Mouse (Mus musculus): Measurements from ENCODE around the gene Camta1.

DNA sequence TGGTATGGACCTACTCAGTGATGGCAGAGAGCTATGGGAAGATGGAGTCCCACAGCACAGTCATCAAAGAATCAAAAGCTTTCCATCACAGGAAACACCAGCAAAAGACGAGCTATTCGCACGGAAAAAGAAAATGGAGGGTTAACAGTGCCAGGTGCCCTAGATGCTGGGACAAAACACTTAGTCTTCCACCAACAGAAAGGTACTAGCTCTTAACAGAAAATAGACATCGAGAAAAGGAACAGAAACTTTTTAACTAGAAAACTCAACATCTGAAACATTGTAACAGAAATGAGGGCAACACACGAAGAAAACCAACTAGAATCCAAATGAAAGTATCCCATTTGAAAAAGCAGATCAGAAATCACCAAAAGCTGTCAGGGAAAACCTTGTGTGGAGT, 881.5 kb downstream of the Camta1 start:
- no peak for TF ChIP-seq POLR2A (IDR thresholded peaks at IDR 0.05; ENCODE audit: extremely low read depth, insufficient read depth, low read length)
- no peak for TF ChIP-seq CTCF (IDR thresholded peaks at IDR 0.05; ENCODE audit: low read depth, low read length)

Data from liver, adult 2 months (tissue).